Mouse (Mus musculus) bone marrow macrophage, adult 2 months (primary cell): ENCODE results near the gene Hist1h4b.

Experiments used
- CTCF ChIP-seq: IDR thresholded peaks from 2 replicates; pipeline ENCODE4 v1.5.1; 2012; ENCODE audit warnings: low read depth, mild to moderate bottlenecking, low read length, moderate library complexity
- POLR2A ChIP-seq: IDR thresholded peaks from 2 replicates; pipeline ENCODE4 v1.6.1; 2012; ENCODE audit warnings: mild to moderate bottlenecking, low read depth, low read length, borderline replicate concordance

- TF ChIP-seq POLR2A (no peak), CTCF (no peak)
Observed at GRCm38 (mm10) chr13:23732156-23732804, 24.5 kb upstream of the Hist1h4b start.
